Mouse (Mus musculus): ENCODE results near the gene Uox. TPM values are rescaled to one million over a fixed set of nuclear protein-coding genes. Genes with fewer than 3 reads are reported as not detected.
A peak's percentile ranks its signal among the peaks of the same experiment; 100 is the strongest.

The Uox gene
- total and polyA plus RNA-seq, 2 experiments, result 512 to 1,668 TPM

DNA sequence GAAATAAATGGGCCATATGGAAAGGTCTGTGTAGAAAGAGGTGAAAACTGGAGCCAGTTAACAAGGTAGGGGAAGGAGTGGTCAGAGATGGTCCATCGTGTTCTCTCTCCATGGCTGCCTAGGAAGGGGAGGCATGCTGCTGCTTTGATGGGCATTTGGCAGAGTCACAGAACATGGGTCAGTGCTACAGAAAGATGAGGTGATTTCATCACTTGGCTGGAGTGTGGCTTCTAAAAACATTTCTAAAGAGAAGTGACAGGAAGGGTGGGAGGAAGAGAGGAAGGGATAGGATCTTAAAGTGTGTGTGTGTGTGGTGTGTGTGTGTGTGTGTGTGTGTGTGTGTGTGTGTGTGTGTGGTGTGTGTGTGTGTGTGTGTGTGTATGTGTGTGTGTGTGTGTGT lies 1.1 kb downstream of the Uox start:
- TF ChIP-seq POLR2A (IDR thresholded peaks at IDR 0.05; ENCODE audit: extremely low read depth, insufficient read depth, low read length) (no peak), CTCF (IDR thresholded peaks at IDR 0.05; ENCODE audit: low read depth, low read length) (no peak)
- H3K9ac ChIP-seq (ENCODE audit: low read depth, low read length), result no peak overlapping the region
- WGBS, result 15% methylated on average over 1 of the region's 1 CpGs
- H3K79me2 ChIP-seq (ENCODE audit: control insufficient read depth, insufficient read depth, low read length), result no peaks in the 10 kb centered on the region
- no peak overlapping the region for H3K4me3 ChIP-seq (ENCODE audit: insufficient read depth, low read depth, low read length)
- no peaks in the 10 kb centered on the region for H3K36me3 ChIP-seq (ENCODE audit: control insufficient read depth, insufficient read depth, low read length)
- H3K4me1 ChIP-seq (ENCODE audit: control insufficient read depth, insufficient read depth, low read length), result peaks cover 19% of the 10 kb centered on the region
- H3K27me3 ChIP-seq (ENCODE audit: control insufficient read depth, insufficient read depth, low read length), result no peaks in the 10 kb centered on the region
- peak; percentile 85 for DNase-seq (ENCODE audit: extremely low read depth, low read depth, low spot score)
- peak overlapping the region; percentile 62 for H3K27ac ChIP-seq (replicated peaks; ENCODE audit: insufficient read depth, low read depth, low read length)

DNA sequence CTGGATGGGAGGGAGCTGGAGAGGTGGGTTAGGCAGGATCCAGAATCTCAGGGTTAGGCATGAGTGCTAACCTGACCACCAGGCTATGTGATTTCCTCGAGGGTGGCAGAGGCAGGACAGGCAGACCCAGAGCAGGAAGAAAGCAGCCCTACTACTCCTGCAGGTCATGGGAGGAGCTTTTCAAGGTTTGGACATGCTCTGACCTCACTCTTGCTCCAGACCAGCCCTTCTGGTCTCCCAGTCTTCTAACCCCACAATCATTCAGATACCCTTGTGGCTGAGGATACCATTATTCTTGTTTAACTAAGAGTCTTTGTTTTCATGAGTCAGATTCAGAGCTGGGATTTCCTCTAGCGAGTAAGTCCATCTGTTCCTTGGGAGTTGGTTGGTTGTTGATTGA lies 7.4 kb downstream of the Uox start:
- H3K27ac ChIP-seq (replicated peaks; ENCODE audit: insufficient read depth, low read depth, low read length), result no peak overlapping the region
- H3K36me3 ChIP-seq (ENCODE audit: control insufficient read depth, insufficient read depth, low read length), result peaks cover 3% of the 10 kb centered on the region; the same call in 1 of the 2 replicates
- DNase-seq (ENCODE audit: extremely low read depth, low read depth, low spot score), result no peak
- H3K27me3 ChIP-seq (ENCODE audit: control insufficient read depth, insufficient read depth, low read length), result no peaks in the 10 kb centered on the region
- no peak overlapping the region for H3K9ac ChIP-seq (ENCODE audit: low read depth, low read length)
- H3K4me1 ChIP-seq (ENCODE audit: control insufficient read depth, insufficient read depth, low read length), result peaks cover 11% of the 10 kb centered on the region
- 70% methylated on average over 2 of the region's 2 CpGs for WGBS
- H3K4me3 ChIP-seq (ENCODE audit: insufficient read depth, low read depth, low read length), result no peak overlapping the region
- H3K79me2 ChIP-seq (ENCODE audit: control insufficient read depth, insufficient read depth, low read length), result no peaks in the 10 kb centered on the region
- TF ChIP-seq POLR2A (IDR thresholded peaks at IDR 0.05; ENCODE audit: extremely low read depth, insufficient read depth, low read length) (no peak), CTCF (IDR thresholded peaks at IDR 0.05; ENCODE audit: low read depth, low read length) (no peak)

DNA sequence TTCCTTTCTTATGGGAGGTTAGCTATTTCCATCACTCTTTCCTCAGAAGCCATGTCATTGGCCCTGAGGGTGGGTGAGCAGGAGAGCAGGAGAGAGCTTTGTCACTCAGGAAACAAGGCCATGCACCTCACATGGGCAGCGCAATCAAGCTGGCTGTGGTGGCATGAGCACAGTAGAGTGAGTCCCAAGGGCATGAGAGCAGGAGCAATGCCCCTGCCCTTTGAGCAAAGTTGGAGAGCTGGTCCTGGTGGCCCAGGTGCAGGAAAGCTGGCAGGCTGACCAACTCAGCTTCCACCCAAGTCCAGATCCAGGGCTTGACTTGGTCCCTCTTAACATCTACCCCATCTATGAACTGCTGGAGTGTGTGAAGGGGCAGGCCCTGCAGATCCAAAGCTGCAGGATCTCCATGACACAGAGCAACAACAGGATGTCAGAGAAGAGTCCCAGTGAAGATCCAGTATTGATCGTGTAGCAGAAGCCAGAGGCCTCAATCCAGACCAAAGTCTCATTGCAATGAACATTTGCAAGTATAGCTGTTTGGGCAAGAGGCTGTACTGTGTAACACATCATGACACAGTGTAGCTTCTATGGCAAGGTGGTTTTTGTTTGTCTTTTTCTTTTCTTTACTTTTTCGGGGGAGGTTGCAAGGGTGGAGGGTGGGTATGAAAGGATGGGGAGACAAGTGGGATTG lies 10.0 kb downstream of the Uox start:
- no peak for TF ChIP-seq CTCF (IDR thresholded peaks at IDR 0.05; ENCODE audit: low read depth, low read length)
- no peak for TF ChIP-seq POLR2A (IDR thresholded peaks at IDR 0.05; ENCODE audit: extremely low read depth, insufficient read depth, low read length)
- peaks cover 8% of the 10 kb centered on the region; the same call in 1 of the 2 replicates for H3K36me3 ChIP-seq (ENCODE audit: control insufficient read depth, insufficient read depth, low read length)
- peak overlapping the region; percentile 87 for H3K27ac ChIP-seq (replicated peaks; ENCODE audit: insufficient read depth, low read depth, low read length)
- H3K9ac ChIP-seq (ENCODE audit: low read depth, low read length), result no peak overlapping the region
- no peak overlapping the region for H3K4me3 ChIP-seq (ENCODE audit: insufficient read depth, low read depth, low read length)
- H3K79me2 ChIP-seq (ENCODE audit: control insufficient read depth, insufficient read depth, low read length), result no peaks in the 10 kb centered on the region
- WGBS, result 19% methylated on average over 3 of the region's 3 CpGs
- peaks cover 11% of the 10 kb centered on the region for H3K4me1 ChIP-seq (ENCODE audit: control insufficient read depth, insufficient read depth, low read length)
- peak; percentile 99 for DNase-seq (ENCODE audit: extremely low read depth, low read depth, low spot score)
- H3K27me3 ChIP-seq (ENCODE audit: control insufficient read depth, insufficient read depth, low read length), result no peaks in the 10 kb centered on the region

DNA sequence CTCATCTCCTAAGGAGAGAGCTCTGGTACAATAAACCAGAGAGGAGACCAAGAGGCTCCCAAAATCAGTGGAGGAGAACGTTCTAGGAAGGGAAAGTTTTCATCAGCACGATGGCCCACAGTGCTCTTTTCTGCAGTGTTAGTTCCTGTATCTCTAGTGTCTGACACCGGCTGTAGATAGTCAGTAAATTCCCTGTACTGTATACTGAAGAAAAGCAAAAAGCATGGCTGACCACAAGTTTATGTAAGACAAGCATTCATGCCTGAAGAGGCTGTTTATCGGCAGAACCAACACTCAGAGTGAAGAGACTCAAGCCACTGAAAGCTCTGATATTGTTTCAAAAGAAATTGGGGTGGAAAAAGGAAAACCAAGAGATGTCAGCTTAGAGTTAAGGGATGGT lies 13.3 kb downstream of the Uox start:
- Histone ChIP-seq H3K4me3 (ENCODE audit: insufficient read depth, low read depth, low read length) (no peak overlapping the region), H3K4me1 (ENCODE audit: control insufficient read depth, insufficient read depth, low read length) (peaks cover 11% of the 10 kb centered on the region), H3K79me2 (ENCODE audit: control insufficient read depth, insufficient read depth, low read length) (no peaks in the 10 kb centered on the region), H3K36me3 (ENCODE audit: control insufficient read depth, insufficient read depth, low read length) (peaks cover 12% of the 10 kb centered on the region; the same call in 1 of the 2 replicates), H3K27me3 (ENCODE audit: control insufficient read depth, insufficient read depth, low read length) (no peaks in the 10 kb centered on the region), H3K9ac (ENCODE audit: low read depth, low read length) (no peak overlapping the region), H3K27ac (replicated peaks; ENCODE audit: insufficient read depth, low read depth, low read length) (no peak overlapping the region)
- DNase-seq (ENCODE audit: extremely low read depth, low read depth, low spot score), result no peak
- WGBS, result 83% methylated on average over 4 of the region's 4 CpGs
- no peak for TF ChIP-seq CTCF (IDR thresholded peaks at IDR 0.05; ENCODE audit: low read depth, low read length)
- no peak for TF ChIP-seq POLR2A (IDR thresholded peaks at IDR 0.05; ENCODE audit: extremely low read depth, insufficient read depth, low read length)

DNA sequence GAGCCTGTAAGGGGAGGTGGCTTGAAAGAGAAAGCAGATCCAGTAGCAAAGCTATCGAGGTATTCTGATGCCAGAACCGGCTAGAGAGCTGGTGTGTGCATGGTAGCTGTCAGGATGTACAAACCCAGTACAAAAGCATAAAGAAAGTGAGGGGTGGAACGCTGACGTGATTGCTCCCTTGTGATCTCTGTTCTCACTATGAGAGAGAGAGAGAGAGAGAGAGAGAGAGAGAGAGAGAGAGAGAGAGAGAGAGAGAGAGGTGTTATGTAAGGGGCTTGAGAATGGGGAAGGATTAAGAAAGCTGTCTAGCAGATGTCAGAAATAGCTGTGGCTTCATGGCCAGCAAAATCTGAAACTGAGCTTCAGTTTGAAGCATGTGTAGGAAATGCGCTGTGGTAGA lies 13.7 kb downstream of the Uox start:
- WGBS, result 85% methylated on average over 5 of the region's 5 CpGs
- H3K27ac ChIP-seq (replicated peaks; ENCODE audit: insufficient read depth, low read depth, low read length), result no peak overlapping the region

DNA sequence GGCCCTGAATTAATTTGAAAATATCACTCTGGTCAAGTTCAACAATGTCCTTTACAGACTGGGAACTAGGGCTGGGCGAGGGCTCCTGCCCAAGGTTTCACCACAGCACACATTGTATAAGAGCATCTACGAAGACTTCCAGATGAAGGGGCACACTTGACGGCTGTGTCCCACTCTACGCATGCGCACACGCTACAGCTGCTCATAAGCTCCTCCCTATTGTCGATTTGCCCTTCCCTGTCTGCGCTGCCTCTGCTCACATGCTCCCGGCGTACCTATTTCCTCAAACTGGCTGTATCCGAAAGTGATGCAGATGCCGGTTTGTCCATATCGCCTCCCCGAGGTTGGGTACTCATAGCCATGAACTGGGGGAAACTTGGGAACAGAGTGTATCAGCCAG lies 16.4 kb downstream of the Uox start:
- Histone ChIP-seq H3K36me3 (ENCODE audit: control insufficient read depth, insufficient read depth, low read length) (peaks cover 12% of the 10 kb centered on the region; the same call in 1 of the 2 replicates), H3K27me3 (ENCODE audit: control insufficient read depth, insufficient read depth, low read length) (no peaks in the 10 kb centered on the region), H3K4me1 (ENCODE audit: control insufficient read depth, insufficient read depth, low read length) (peaks cover 10% of the 10 kb centered on the region), H3K27ac (replicated peaks; ENCODE audit: insufficient read depth, low read depth, low read length) (no peak overlapping the region), H3K4me3 (ENCODE audit: insufficient read depth, low read depth, low read length) (no peak overlapping the region), H3K79me2 (ENCODE audit: control insufficient read depth, insufficient read depth, low read length) (no peaks in the 10 kb centered on the region), H3K9ac (ENCODE audit: low read depth, low read length) (no peak overlapping the region)
- DNase-seq (ENCODE audit: extremely low read depth, low read depth, low spot score), result no peak
- TF ChIP-seq POLR2A (IDR thresholded peaks at IDR 0.05; ENCODE audit: extremely low read depth, insufficient read depth, low read length), result no peak
- no peak for TF ChIP-seq CTCF (IDR thresholded peaks at IDR 0.05; ENCODE audit: low read depth, low read length)
- WGBS, result 97% methylated on average over 14 of the region's 14 CpGs

More for the DNA sequence above, 13.7 kb downstream of the Uox start:
- Histone ChIP-seq H3K27me3 (ENCODE audit: control insufficient read depth, insufficient read depth, low read length) (no peaks in the 10 kb centered on the region), H3K9ac (ENCODE audit: low read depth, low read length) (no peak overlapping the region), H3K4me3 (ENCODE audit: insufficient read depth, low read depth, low read length) (no peak overlapping the region), H3K36me3 (ENCODE audit: control insufficient read depth, insufficient read depth, low read length) (peaks cover 12% of the 10 kb centered on the region; the same call in 1 of the 2 replicates), H3K79me2 (ENCODE audit: control insufficient read depth, insufficient read depth, low read length) (no peaks in the 10 kb centered on the region), H3K4me1 (ENCODE audit: control insufficient read depth, insufficient read depth, low read length) (peaks cover 8% of the 10 kb centered on the region)
- TF ChIP-seq CTCF (IDR thresholded peaks at IDR 0.05; ENCODE audit: low read depth, low read length) (no peak), POLR2A (IDR thresholded peaks at IDR 0.05; ENCODE audit: extremely low read depth, insufficient read depth, low read length) (no peak)
- no peak for DNase-seq (ENCODE audit: extremely low read depth, low read depth, low spot score)
